Comparison of ENCODE assay signal across 8 mouse cellular contexts in genomic region chr6:5390952-5391351, GRCm38 (mm10). TPM values are rescaled to one million over a fixed set of nuclear protein-coding genes. Genes with fewer than 3 reads are reported as not detected.
DNase-seq lines count a peak whose midpoint lies in the region; ATAC-seq and TF ChIP-seq lines count a peak whose summit lies in the region.
"Had no signal": no experiment of that assay in that cellular context is flagged by ENCODE, and none has a peak within 500 bp of the region (broad histone marks: within the 10 kb centered on the region; RNA-seq: fewer than 3 reads in every experiment).

No protein-coding gene starts in this region.

- H3K9me3 ChIP-seq in neural tube, embryonic 11.5 days (ENCODE audit: control insufficient read depth, low read length), result no peaks in the 10 kb centered on the region
- H3K9me3 ChIP-seq in heart, postnatal 0 days (replicated peaks; ENCODE audit: control insufficient read depth, low read length), result no peaks in the 10 kb centered on the region
- no peaks in the 10 kb centered on the region for H3K9me3 ChIP-seq in liver, embryonic 14.5 days (ENCODE audit: control insufficient read depth, low read length)

- WGBS in neural tube, embryonic 11.5 days, result 13% methylated on average over 10 of the region's 10 CpGs
- WGBS in heart, postnatal 0 days, result 11% methylated on average over 10 of the region's 10 CpGs
- 29% methylated on average over 10 of the region's 10 CpGs for WGBS in liver, embryonic 14.5 days (ENCODE audit: insufficient replicate concordance)

- peaks cover 2% of the 10 kb centered on the region; the same call in 1 of the 2 replicates for H3K4me1 ChIP-seq in neural tube, embryonic 11.5 days (ENCODE audit: control insufficient read depth, insufficient read depth, low read length)
- H3K4me1 ChIP-seq in heart, postnatal 0 days (ENCODE audit: control insufficient read depth, insufficient read depth), result peaks cover 20% of the 10 kb centered on the region
- peaks cover 0 to 9% of the 10 kb centered on the region in 2 experiments; a peak in 2 of 4 replicates for H3K4me1 ChIP-seq in liver, embryonic 14.5 days (replicated peaks; ENCODE audit: control insufficient read depth in 2 of 2, insufficient read depth in 2 of 2, low read length in 1 of 2)

- TF ChIP-seq CTCF in heart, postnatal 0 days (IDR thresholded peaks at IDR 0.05; ENCODE audit: low read depth), result no peak
- TF ChIP-seq CTCF in liver, embryonic 14.5 days (IDR thresholded peaks at IDR 0.05; ENCODE audit: low read depth), result no peak
- no peak for TF ChIP-seq CTCF in layer of hippocampus, adult 2 months (conservative IDR thresholded peaks at IDR 0.05)

- no peak for ATAC-seq in neural tube, embryonic 11.5 days (ENCODE audit: insufficient read depth, low FRiP score, low TSS enrichment)
- no peak for ATAC-seq in heart, postnatal 0 days (ENCODE audit: insufficient read depth, low read depth)
- no peak for ATAC-seq in liver, embryonic 14.5 days (ENCODE audit: insufficient read depth)

- no peak for TF ChIP-seq EP300 in heart, postnatal 0 days (IDR thresholded peaks at IDR 0.05; ENCODE audit: low read depth)
- no peak for TF ChIP-seq EP300 in liver, embryonic 14.5 days (IDR thresholded peaks at IDR 0.05; ENCODE audit: low read depth)

- no peaks in the 10 kb centered on the region for H3K36me3 ChIP-seq in neural tube, embryonic 11.5 days (ENCODE audit: control insufficient read depth, insufficient read depth, low read length)
- no peaks in the 10 kb centered on the region for H3K36me3 ChIP-seq in heart, postnatal 0 days (replicated peaks; ENCODE audit: control insufficient read depth, insufficient read depth, low read length)
- no peaks in the 10 kb centered on the region for H3K36me3 ChIP-seq in liver, embryonic 14.5 days (replicated peaks; ENCODE audit: control insufficient read depth, insufficient read depth, low read depth)

- peak overlapping the region; percentile 19 for H3K4me3 ChIP-seq in neural tube, embryonic 11.5 days (ENCODE audit: low read depth, low read length)
- peak overlapping the region; percentile 60 for H3K4me3 ChIP-seq in heart, postnatal 0 days (ENCODE audit: low read depth, low read length)
- H3K4me3 ChIP-seq in liver, embryonic 14.5 days (ENCODE audit: insufficient read depth in 1 of 2, low read depth in 2 of 2, low read length in 2 of 2), result peak overlapping the region; percentile 26 to 46
- H3K4me3 ChIP-seq in layer of hippocampus, adult 2 months, result no peak overlapping the region

- peak overlapping the region; percentile 39 for H3K4me2 ChIP-seq in neural tube, embryonic 11.5 days (ENCODE audit: low read depth)
- peak overlapping the region; percentile 81 for H3K4me2 ChIP-seq in heart, postnatal 0 days (ENCODE audit: low read depth, low read length)
- H3K4me2 ChIP-seq in liver, embryonic 14.5 days (ENCODE audit: low read depth), result peak overlapping the region; percentile 44

- no peaks in the 10 kb centered on the region for H3K27me3 ChIP-seq in neural tube, embryonic 11.5 days (ENCODE audit: control insufficient read depth, insufficient read depth, low read length)
- H3K27me3 ChIP-seq in heart, postnatal 0 days (ENCODE audit: control insufficient read depth, insufficient read depth, low read length), result no peaks in the 10 kb centered on the region
- H3K27me3 ChIP-seq in liver, embryonic 14.5 days (ENCODE audit: control insufficient read depth, insufficient read depth, low read length), result peaks cover 8% of the 10 kb centered on the region

- no peak overlapping the region for H3K27ac ChIP-seq in neural tube, embryonic 11.5 days (ENCODE audit: low read depth, low read length)
- H3K27ac ChIP-seq in heart, postnatal 0 days (ENCODE audit: low read depth), result peak overlapping the region; percentile 61
- H3K27ac ChIP-seq in liver, embryonic 14.5 days, result no peak overlapping the region
- no peak overlapping the region for H3K27ac ChIP-seq in layer of hippocampus, adult 2 months

- peak; percentile 12 for DNase-seq in neural tube, embryonic 11.5 days (ENCODE audit: low spot score)
- DNase-seq in neural tube, embryonic 10.5 days (ENCODE audit: extremely low spot score, low spot score), result no peak
- no peak for DNase-seq in heart, postnatal 0 days (ENCODE audit: low spot score)
- DNase-seq in liver, embryonic 14.5 days (ENCODE audit: low read depth in 3 of 3, low spot score in 3 of 3), result no peak
- DNase-seq in cerebellum, postnatal 14 days, result no peak
- no peak for DNase-seq in testis, postnatal 14 days (ENCODE audit: low spot score)
- DNase-seq in layer of hippocampus, adult 2 months (ENCODE audit: low spot score in 2 of 2), result no peak
- DNase-seq: cerebellum, adult 9-11 months had no signal

- H3K9ac ChIP-seq in neural tube, embryonic 11.5 days (ENCODE audit: low read length), result 0 out of 2 replicates have a peak overlapping the region, but pooled peaks have one; percentile 23
- peak overlapping the region; percentile 60 for H3K9ac ChIP-seq in heart, postnatal 0 days (replicated peaks; ENCODE audit: low read depth, low read length)
- peak overlapping the region; percentile 9; the same call in 1 of the 2 replicates for H3K9ac ChIP-seq in liver, embryonic 14.5 days (replicated peaks)

RNA-seq across cellular contexts. Expression of gene Asb4, which starts 7.8 kb away (rescaled TPM):
- 41.0 and 49.8 TPM in 2 replicates for polyA plus RNA-seq in neural tube, embryonic 11.5 days (2014; fragmentation: Nextera tagmentation; extraction: Ambion mirVana)
- 6.5 and 9.0 TPM in 2 replicates for total RNA-seq in heart, postnatal 0 days (2014; rRNA removed; ENCODE audit: low replicate concordance)
- polyA plus RNA-seq in heart, postnatal 0 days (2015; fragmentation: Nextera tagmentation; extraction: Ambion mirVana), result 10.6 and 12.9 TPM in 2 replicates
- polyA plus RNA-seq in liver, embryonic 14.5 days (2012; rRNA removed), result 2.9 and 4.0 TPM in 2 replicates
- 5.6 and 6.1 TPM in 2 replicates for polyA plus RNA-seq in liver, embryonic 14.5 days (2014; fragmentation: Nextera tagmentation; extraction: Ambion mirVana)
- under 1 TPM; 0.22 to 0.36 TPM for total RNA-seq in layer of hippocampus, adult 2 months (2021)

Comparison
In these comparisons a context has a peak if more than half of its experiments do, and no peak if none do; other contexts are left out.
1. H3K9ac ChIP-seq: peak in every context shown above with its lines; median percentile 60 in heart, postnatal 0 days; 23 in neural tube, embryonic 11.5 days; 9 in liver, embryonic 14.5 days.